Mouse (Mus musculus) heart, embryonic 10.5 days (tissue): ENCODE measurements around the gene Edc3. TPM values are rescaled to one million over a fixed set of nuclear protein-coding genes. Genes with fewer than 3 reads are reported as not detected.

Source experiments
- polyA plus RNA-seq: library from polyadenylated mRNA; unstranded; fragments of >200 nt; fragmentation: Nextera tagmentation; extraction: Ambion mirVana; gene quantifications from 2 replicates; pipeline ENCODE4 v1.2.1, GENCODE M21; 2016

The Edc3 gene
- polyA plus RNA-seq, 1 experiment from 2014 or later = 28.5 TPM

Other genes with a start within 250 kb of the Edc3 start
- gene Scamp5, start 240.5 kb upstream of the Edc3 start, polyA plus RNA-seq = 11.3 and 11.4 TPM in 2 replicates
- 15.0 and 16.5 TPM in 2 replicates for gene Rpp25, start 204.5 kb upstream of the Edc3 start, polyA plus RNA-seq
- gene Cox5a, start 187.3 kb upstream of the Edc3 start, polyA plus RNA-seq = 911 and 1,292 TPM in 2 replicates
- 14.2 and 14.9 TPM in 2 replicates for gene Fam219b, start 171.0 kb upstream of the Edc3 start, polyA plus RNA-seq
- 80.6 and 102 TPM in 2 replicates for gene Mpi, start 155.8 kb upstream of the Edc3 start, polyA plus RNA-seq
- 53.5 and 53.9 TPM in 2 replicates for gene Scamp2, start 147.6 kb upstream of the Edc3 start, polyA plus RNA-seq
- 17.4 and 21.8 TPM in 2 replicates for gene Ulk3, start 119.1 kb upstream of the Edc3 start, polyA plus RNA-seq
- gene Cplx3, start 102.3 kb upstream of the Edc3 start, polyA plus RNA-seq = 0.15 TPM in 1 of 2 replicates, not detected in the other
- not detected in 2 replicates for gene Lman1l, start 87.8 kb upstream of the Edc3 start, polyA plus RNA-seq
- 17.2 and 26.0 TPM in 2 replicates for gene Csk, start 54.9 kb upstream of the Edc3 start, polyA plus RNA-seq
- gene Cyp1a2, start 24.8 kb upstream of the Edc3 start, polyA plus RNA-seq = not detected in 2 replicates
- gene Cyp1a1, start 20.6 kb upstream of the Edc3 start, polyA plus RNA-seq = 0.05 TPM in 1 of 2 replicates, not detected in the other
- 70.6 and 79.7 TPM in 2 replicates for gene Clk3, start 57.3 kb downstream of the Edc3 start, polyA plus RNA-seq
- 59.7 and 60.2 TPM in 2 replicates for gene Arid3b, start 128.3 kb downstream of the Edc3 start, polyA plus RNA-seq
- 110 TPM in 2 replicates for gene Ubl7, start 202.4 kb downstream of the Edc3 start, polyA plus RNA-seq
- gene Sema7a, start 231.6 kb downstream of the Edc3 start, polyA plus RNA-seq = 0.16 TPM in 1 of 2 replicates, not detected in the other